Mouse (Mus musculus) naive thymus-derived CD4-positive, alpha-beta T cell, adult 2 months (primary cell): ENCODE measurements around the gene Cog3.
A peak's percentile ranks its signal among the peaks of the same experiment; 100 is the strongest.

Experiments used
- DNase-seq: peaks from one replicate; pipeline ENCODE4 v3.0.0-alpha.2; 2011; ENCODE audit warnings: low read depth

Gene Cog3

GRCm38 (mm10) chr14:75758401-75758800, 4.1 kb upstream of the Cog3 start:
- DNase-seq = no peak

- no peak for DNase-seq
These were observed 3.5 kb upstream of the Cog3 start for GRCm38 (mm10) chr14:75757821-75758220.

- DNase-seq = no peak
These were observed 2.7 kb upstream of the Cog3 start for GRCm38 (mm10) chr14:75756971-75757370.

DNA sequence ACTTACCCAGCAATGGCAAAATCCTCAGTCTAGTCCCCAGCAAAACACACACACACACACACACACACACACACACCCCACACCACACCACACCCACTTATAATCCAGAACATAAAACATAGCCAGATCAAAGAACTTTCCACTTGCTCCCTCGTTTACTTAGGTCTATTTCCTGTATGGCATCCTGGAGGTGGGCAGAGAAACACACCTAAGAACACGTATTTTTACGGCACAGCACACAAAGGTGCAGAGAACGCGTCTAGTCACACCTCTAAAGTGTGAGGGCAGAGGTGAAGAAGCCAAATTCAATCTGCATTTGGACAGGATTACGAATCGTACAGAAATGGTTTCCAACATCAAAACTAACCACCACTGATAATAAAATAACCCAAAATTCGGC, 1.1 kb downstream of the Cog3 start:
- peak; percentile 59 for DNase-seq

- no peak for DNase-seq
These were observed 3.3 kb downstream of the Cog3 start for GRCm38 (mm10) chr14:75751040-75751439.

DNA sequence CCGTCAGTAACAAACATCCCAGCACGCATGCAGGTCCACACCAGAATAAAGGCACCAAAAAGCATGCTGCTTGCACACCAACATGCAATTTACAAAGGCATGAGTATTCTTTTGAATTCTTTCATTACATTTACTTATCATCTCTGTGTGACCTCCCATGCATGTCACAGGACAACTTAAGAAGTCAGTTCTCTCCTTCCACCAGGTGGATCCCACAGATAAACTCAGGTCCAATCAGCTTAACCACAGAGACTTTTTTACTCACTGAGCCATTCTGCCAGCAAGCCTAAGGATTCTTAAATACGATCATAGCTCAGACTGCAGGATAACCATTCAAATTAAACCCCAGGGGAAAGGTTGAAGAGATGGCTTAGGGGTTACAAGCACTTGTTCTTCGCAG, 5.2 kb downstream of the Cog3 start:
- DNase-seq = no peak

- no peak for DNase-seq
These were observed 6.4 kb downstream of the Cog3 start for GRCm38 (mm10) chr14:75747960-75748359.

DNA sequence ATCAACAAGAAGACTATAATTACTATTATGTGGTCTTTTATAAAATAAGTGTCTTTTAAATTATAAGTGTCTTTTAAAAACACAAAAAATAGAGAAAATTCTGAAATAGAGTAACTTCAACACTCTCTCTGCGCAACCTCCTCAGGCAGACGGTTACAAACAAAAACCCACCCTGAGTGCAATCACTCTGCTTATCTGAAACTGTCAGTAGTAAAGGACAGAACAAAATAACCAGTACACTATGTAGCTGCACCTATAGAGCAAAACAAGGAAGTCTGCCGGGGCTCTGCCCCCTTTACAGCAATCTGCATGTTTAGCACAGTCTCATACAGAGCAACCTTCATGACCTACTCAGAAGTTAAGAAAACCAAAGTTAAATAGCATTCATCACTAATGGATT, 12.4 kb downstream of the Cog3 start:
- no peak for DNase-seq

DNA sequence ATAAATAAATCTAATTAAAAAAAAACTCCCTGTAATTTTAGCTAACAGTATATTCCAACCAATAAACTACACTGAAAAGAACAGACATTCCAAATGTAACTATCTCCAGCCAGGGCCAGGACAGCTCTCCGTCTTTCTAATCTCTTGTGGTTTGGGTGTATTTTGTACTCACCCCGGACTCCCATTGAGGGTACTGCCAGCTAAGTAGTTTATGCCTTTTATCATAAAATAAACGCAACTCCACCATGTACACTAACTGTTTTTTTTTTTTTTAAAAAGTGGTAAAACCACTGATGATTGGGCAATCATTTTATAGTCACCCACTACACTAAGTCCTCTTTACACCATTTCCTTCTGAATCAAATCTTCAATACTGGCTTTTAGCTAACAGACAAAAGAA, 18.7 kb downstream of the Cog3 start:
- no peak for DNase-seq

DNA sequence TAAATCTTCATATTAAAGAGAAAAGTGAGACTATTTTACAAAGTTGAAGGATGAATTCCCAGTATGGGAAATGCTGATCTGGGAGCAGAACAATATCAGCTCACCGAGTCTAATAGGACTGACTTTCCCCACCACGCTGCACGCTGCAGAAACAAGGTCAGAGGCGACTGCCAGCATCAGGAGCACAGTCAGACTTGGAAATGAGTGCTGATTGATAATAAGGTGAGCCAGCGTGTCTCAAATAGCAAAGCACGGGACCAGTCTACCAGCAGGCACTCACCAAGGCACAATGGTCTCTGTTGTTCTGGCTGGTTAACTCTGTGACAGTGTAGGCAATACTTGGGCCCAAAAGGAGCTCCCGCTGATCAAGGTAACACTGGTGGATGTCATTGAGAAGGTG, 21.7 kb downstream of the Cog3 start:
- DNase-seq = no peak

- no peak for DNase-seq
These were observed 23.0 kb downstream of the Cog3 start for GRCm38 (mm10) chr14:75731361-75731760.

- DNase-seq = no peak
These were observed 26.2 kb downstream of the Cog3 start for GRCm38 (mm10) chr14:75728111-75728510.

DNA sequence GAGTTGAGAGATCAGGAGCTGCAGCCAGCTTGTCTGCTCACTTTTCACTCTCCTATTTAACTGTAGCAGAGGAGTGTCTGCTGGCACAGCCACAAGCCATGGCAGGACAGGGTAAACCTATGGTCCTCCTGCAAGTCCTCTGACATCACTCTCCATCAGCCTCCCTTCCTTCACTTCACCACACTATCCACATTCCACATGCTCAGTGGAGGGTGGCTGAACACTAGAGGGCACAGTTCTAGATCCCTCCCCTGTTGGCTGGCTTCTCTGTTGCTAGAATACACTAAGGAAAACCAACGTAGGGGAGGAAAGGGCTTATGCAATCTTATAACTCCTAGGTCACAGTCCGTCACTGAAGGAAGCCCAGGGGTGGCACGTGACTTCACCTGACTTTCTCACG, 27.3 kb downstream of the Cog3 start:
- DNase-seq = peak; percentile 11

DNA sequence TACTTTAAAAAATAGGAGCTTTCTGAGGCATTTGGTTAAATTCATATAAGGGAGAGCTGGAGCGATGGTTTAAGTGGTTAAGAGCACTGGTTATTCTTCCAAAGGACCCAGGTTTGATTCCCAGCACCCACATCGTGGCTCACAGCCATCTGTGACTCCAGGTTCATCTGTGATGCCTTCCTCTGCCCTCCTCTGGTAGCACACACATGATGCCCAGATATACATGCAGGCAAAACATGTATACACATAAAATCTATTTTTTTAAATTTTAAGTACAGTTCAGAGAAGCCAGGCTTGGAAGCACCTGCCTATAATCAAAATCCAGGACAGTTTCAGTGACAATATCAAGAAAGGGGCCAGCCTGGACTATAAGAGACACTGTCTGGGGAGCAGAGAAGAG, 31.5 kb downstream of the Cog3 start:
- no peak for DNase-seq

- peak; percentile 80 for DNase-seq
These were observed 32.2 kb downstream of the Cog3 start for GRCm38 (mm10) chr14:75721977-75722563.

GRCm38 (mm10) chr14:75720121-75720520, 34.2 kb downstream of the Cog3 start:
- DNase-seq = no peak

GRCm38 (mm10) chr14:75716410-75716809, 37.9 kb downstream of the Cog3 start:
- no peak for DNase-seq

DNA sequence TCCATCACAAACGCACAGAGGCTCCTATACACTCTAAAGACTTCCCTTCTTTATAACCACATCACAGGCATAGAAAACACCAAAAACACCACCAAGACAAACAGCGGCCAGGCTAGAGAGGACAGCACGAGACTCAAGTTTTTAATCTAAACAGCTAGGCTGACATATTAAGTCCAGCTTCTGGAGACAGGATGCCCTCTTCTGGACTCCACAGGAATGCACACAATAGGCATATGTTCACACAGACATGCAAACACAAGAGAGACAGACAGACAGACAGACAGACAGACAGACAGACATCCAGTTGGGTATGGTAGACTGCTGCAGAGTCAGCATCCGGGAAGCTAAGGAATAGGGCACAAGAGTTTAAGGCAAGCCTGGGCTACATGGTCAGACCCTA, 40.7 kb downstream of the Cog3 start:
- no peak for DNase-seq

DNA sequence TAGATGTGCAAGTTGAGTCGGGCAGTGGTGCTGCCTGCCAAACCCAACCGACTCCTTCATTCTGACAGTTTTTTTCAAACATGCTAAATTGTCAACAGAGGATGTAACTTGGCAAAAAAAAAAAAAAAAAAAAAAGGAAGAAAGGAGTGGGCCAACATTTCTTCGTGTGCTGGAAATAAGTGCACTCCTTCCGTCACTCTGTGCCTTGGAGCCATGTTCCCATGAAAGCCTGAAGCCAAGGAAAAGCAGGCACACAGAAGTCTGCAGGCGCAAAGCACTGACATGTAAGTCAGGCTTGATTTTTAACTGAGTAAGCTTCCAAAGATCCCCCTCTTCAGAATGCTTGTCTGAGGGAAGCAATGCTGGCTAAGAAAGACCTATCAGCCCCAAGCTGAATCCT, 41.6 kb downstream of the Cog3 start:
- DNase-seq = no peak

GRCm38 (mm10) chr14:75711731-75712130, 42.6 kb downstream of the Cog3 start:
- DNase-seq = no peak

DNA sequence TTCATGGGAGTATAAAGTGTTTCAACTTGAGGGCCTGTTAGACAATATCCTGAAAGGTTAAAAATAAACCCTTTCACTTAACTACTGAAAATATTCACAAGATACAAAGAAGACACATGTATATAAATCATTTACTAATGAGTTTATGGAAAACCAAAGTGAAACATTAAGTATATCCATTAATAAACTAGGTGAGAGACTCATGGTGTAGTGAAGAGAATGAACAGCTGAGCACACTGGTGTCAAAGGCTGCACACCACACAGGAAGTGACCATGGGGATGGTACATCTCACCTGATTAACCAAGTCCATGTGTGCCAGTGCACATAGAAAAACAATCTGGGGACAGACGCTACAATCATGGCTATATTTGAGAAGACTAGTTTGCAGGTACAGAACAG, 45.3 kb downstream of the Cog3 start:
- DNase-seq = no peak

DNA sequence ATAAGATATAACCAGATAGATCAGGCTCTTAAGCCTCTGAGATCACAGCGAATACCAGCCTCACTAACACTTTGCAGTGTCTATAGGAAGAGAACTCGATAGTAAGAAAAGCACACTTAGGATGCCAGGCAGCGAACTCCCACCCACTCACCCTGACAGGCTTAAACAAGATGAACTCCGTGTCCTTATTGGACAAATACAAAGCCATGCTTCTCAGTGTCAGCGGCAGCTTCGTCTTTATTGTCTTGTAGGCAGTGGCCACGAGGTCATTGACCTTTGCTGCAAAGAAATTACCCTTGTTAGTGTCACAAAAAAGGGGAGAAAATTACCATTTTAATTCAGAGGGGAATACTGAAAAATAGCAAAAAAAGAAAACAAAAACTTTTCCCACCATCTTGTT, 46.5 kb downstream of the Cog3 start:
- no peak for DNase-seq

DNA sequence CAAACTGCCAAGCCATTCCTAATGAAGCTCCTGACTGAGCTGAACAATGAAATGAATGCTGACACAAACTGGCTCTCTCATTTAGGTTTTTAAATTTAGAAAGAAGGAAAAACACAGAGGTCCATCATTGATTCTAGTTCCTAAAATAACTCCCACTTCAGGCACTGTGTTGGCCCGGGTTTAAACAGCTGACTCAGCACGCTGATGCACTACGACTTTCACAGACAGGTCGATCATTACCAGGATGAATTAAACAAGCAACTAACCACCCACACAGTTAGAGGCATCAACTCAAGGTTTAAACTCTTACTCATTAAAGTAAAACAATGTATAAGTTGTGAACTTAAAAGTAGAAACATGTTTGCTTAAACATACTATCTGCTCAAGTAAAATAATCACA, 47.7 kb downstream of the Cog3 start:
- no peak for DNase-seq

GRCm38 (mm10) chr14:75697928-75698327, 56.4 kb downstream of the Cog3 start:
- DNase-seq = no peak

GRCm38 (mm10) chr14:75696096-75696495, 58.2 kb downstream of the Cog3 start:
- DNase-seq = no peak
